20 mouse cellular contexts compared by ENCODE assay signal in genomic region chr10:31580073-31580472, GRCm38 (mm10). TPM values are rescaled to one million over a fixed set of nuclear protein-coding genes. Genes with fewer than 3 reads are reported as not detected.
A peak's percentile ranks its signal among the peaks of the same experiment; 100 is the strongest.
DNase-seq lines count a peak whose midpoint lies in the region; ATAC-seq and TF ChIP-seq lines count a peak whose summit lies in the region.
"Had no signal": no experiment of that assay in that cellular context is flagged by ENCODE, and none has a peak within 500 bp of the region (broad histone marks: within the 10 kb centered on the region; RNA-seq: fewer than 3 reads in every experiment).

No protein-coding gene starts in this region.

- H3K9ac ChIP-seq in liver, adult 2 months (ENCODE audit: low read depth, low read length): no peak overlapping the region
- H3K9ac ChIP-seq in liver, embryonic 11.5 days (ENCODE audit: low read depth, low read length): no peak overlapping the region

- TF ChIP-seq POLR2A in liver, adult 2 months (IDR thresholded peaks at IDR 0.05; ENCODE audit: extremely low read depth, insufficient read depth, low read length): no peak
- TF ChIP-seq POLR2A in myocyte (IDR thresholded peaks at IDR 0.05; ENCODE audit: insufficient read length, low read depth): no peak

- peak; percentile 51 for DNase-seq in liver, adult 2 months (ENCODE audit: extremely low read depth, low read depth, low spot score)
- no peak for DNase-seq in liver, embryonic 11.5 days (ENCODE audit: low spot score)
- no peak for DNase-seq in kidney, adult 8-10 months
- DNase-seq: adrenal gland, adult 2 months; adrenal gland, adult 8-10 months; adrenal gland, postnatal 10 days; adrenal gland, postnatal 14 days; adrenal gland, postnatal 25 days; adrenal gland, postnatal 36 days; B cell, adult 2 months; cerebellum, adult 11 months; cerebellum, adult 11-12 months; cerebellum, adult 18-20 months had no signal

- no peak overlapping the region for H3K4me3 ChIP-seq in liver, adult 2 months (ENCODE audit: insufficient read depth, low read depth, low read length)
- H3K4me3 ChIP-seq in liver, embryonic 11.5 days (ENCODE audit: low read depth, low read length): no peak overlapping the region
- H3K4me3 ChIP-seq in myocyte: no peak overlapping the region

- H3K27me3 ChIP-seq in liver, adult 2 months (ENCODE audit: control insufficient read depth, insufficient read depth, low read length): no peaks in the 10 kb centered on the region
- H3K27me3 ChIP-seq in liver, embryonic 11.5 days (replicated peaks; ENCODE audit: control insufficient read depth, insufficient read depth, low read length): no peaks in the 10 kb centered on the region
- no peaks in the 10 kb centered on the region for H3K27me3 ChIP-seq in myocyte (ENCODE audit: control insufficient read depth, insufficient read depth, insufficient read length)
- H3K27me3 ChIP-seq: CH12.LX, Patski had no signal

- H3ac ChIP-seq in myocyte (ENCODE audit: control insufficient read depth, insufficient read length): no peak overlapping the region

- no peak for ATAC-seq in liver, embryonic 11.5 days (replicated peaks; ENCODE audit: low FRiP score)
- ATAC-seq: activated CD4-positive, CD25-positive, alpha-beta regulatory T cell, adult 4 months; CD4-positive, CD25-positive, alpha-beta regulatory T cell, adult 4 months; Patski had no signal

- no peak overlapping the region for H3K4me2 ChIP-seq in liver, embryonic 11.5 days
- no peak overlapping the region for H3K4me2 ChIP-seq in myocyte (ENCODE audit: low read depth)

- peaks cover 5% of the 10 kb centered on the region for H3K4me1 ChIP-seq in liver, adult 2 months (ENCODE audit: control insufficient read depth, insufficient read depth, low read length)
- H3K4me1 ChIP-seq in liver, embryonic 11.5 days (replicated peaks; ENCODE audit: control insufficient read depth, insufficient read depth, low read length): no peaks in the 10 kb centered on the region

- 45% methylated on average over 1 of the region's 1 CpGs for WGBS in liver, adult 2 months
- 93% methylated on average over 1 of the region's 1 CpGs for WGBS in liver, embryonic 11.5 days

- no peaks in the 10 kb centered on the region for H3K36me3 ChIP-seq in liver, adult 2 months (ENCODE audit: control insufficient read depth, insufficient read depth, low read length)
- H3K36me3 ChIP-seq in liver, embryonic 11.5 days (ENCODE audit: control insufficient read depth, insufficient read depth, low read length): no peaks in the 10 kb centered on the region
- no peaks in the 10 kb centered on the region for H3K36me3 ChIP-seq in myocyte (ENCODE audit: control insufficient read depth, insufficient read depth)
- H3K36me3 ChIP-seq: G1E had no signal

- TF ChIP-seq CTCF in liver, adult 2 months (IDR thresholded peaks at IDR 0.05; ENCODE audit: low read depth, low read length): no peak

- H3K9me3 ChIP-seq in liver, embryonic 11.5 days (ENCODE audit: control insufficient read depth, low read length): no peaks in the 10 kb centered on the region
- H3K9me3 ChIP-seq: G1E had no signal

- no peak overlapping the region for H3K27ac ChIP-seq in liver, adult 2 months (replicated peaks; ENCODE audit: insufficient read depth, low read depth, low read length)
- H3K27ac ChIP-seq in liver, embryonic 11.5 days (ENCODE audit: low read depth, low read length): no peak overlapping the region

- peaks cover 13% of the 10 kb centered on the region; the same call in 1 of the 2 replicates for H3K79me2 ChIP-seq in liver, adult 2 months (ENCODE audit: control insufficient read depth, insufficient read depth, low read length)
- peaks cover 93% of the 10 kb centered on the region for H3K79me2 ChIP-seq in myocyte (ENCODE audit: control insufficient read depth, insufficient read depth)

TF ChIP-seq in myocyte, 11 proteins besides CTCF, POLR2A, EP300 and RAD21:
- TF ChIP-seq E2F4 (IDR thresholded peaks at IDR 0.05; ENCODE audit: insufficient read depth) (no peak), MAX (IDR thresholded peaks at IDR 0.05; ENCODE audit: low read depth) (no peak), REST (IDR thresholded peaks at IDR 0.05; ENCODE audit: insufficient read depth, insufficient read length) (no peak), TCF12 (IDR thresholded peaks at IDR 0.05; ENCODE audit: insufficient read depth, poor library complexity, severe bottlenecking) (no peak), SRF (IDR thresholded peaks at IDR 0.05; ENCODE audit: control insufficient read depth, insufficient read length, low read depth) (no peak), TCF3 (IDR thresholded peaks at IDR 0.05; ENCODE audit: insufficient read length, low read depth) (no peak), MYOD1 (IDR thresholded peaks at IDR 0.05; ENCODE audit: control insufficient read depth in 1 of 3, insufficient read length in 2 of 3, low read depth in 2 of 3) (peak; percentile 54 to 75 (median 70)), USF1 (IDR thresholded peaks at IDR 0.05; ENCODE audit: low read depth) (no peak), POLR2AphosphoS2 (IDR thresholded peaks at IDR 0.05; ENCODE audit: insufficient read length, low read depth) (no peak), MYOG (IDR thresholded peaks at IDR 0.05; ENCODE audit: control insufficient read depth in 1 of 3, insufficient read depth in 1 of 3, insufficient read length in 2 of 3, low read depth in 2 of 3) (peak in 2 of 3 experiments; percentile 77 to 81)

RNA-seq across cellular contexts. Expression of gene Rnf217, which starts 28.9 kb away (rescaled TPM):
- 7.8 and 8.0 TPM in 2 replicates for total RNA-seq in liver, adult 2 months (2014; rRNA removed)
- polyA plus RNA-seq in liver, adult 2 months (2012; rRNA removed): 2.4 and 3.5 TPM in 2 replicates
- 0.55 and 0.67 TPM in 2 replicates for polyA plus RNA-seq in liver, embryonic 11.5 days (2014; fragmentation: Nextera tagmentation; extraction: Ambion mirVana)
- 5.8 TPM for polyA plus RNA-seq in myocyte (2012; fragmentation: generic; extraction: Trizol)
- total RNA-seq: CH12.LX, MEL had no signal
- polyA plus RNA-seq: activated CD4-positive, CD25-positive, alpha-beta regulatory T cell, adult 4 months; G1E had no signal
